Mouse (Mus musculus): ENCODE data around the gene Efnb3. TPM values are rescaled to one million over a fixed set of nuclear protein-coding genes. Genes with fewer than 3 reads are reported as not detected.
"Not testable (repeated sequence)": the region's sequence is repeated elsewhere in the genome, so short reads cannot be mapped to it uniquely, and the experiment has no call there.

The Efnb3 gene
- polyA plus RNA-seq, 1 experiment from 2014 or later: 84.6 TPM

- H3K4me2 ChIP-seq (replicated peaks): 0 out of 2 replicates have a peak overlapping the region, but pooled peaks have one; percentile 2
- no peaks in the 10 kb centered on the region for H3K9me3 ChIP-seq
- H3K27me3 ChIP-seq: no peaks in the 10 kb centered on the region; the same call in 1 of the 2 replicates
- WGBS: 7% methylated on average over 3 of the region's 3 CpGs
- peak overlapping the region; percentile 63 for H3K27ac ChIP-seq (replicated peaks)
- no peak overlapping the region for H3K4me3 ChIP-seq
- H3K4me1 ChIP-seq: peaks cover 52% of the 10 kb centered on the region
- H3K36me3 ChIP-seq: no peaks in the 10 kb centered on the region
- H3K9ac ChIP-seq (replicated peaks): 0 out of 2 replicates have a peak overlapping the region, but pooled peaks have one; percentile 15
- ATAC-seq (ENCODE audit: low FRiP score, low read depth): no peak
Measured at GRCm38 (mm10) chr11:69543598-69543997, 16.4 kb downstream of the Efnb3 start.

- not testable (repeated sequence) for H3K4me3 ChIP-seq; ATAC-seq (ENCODE audit: low FRiP score, low read depth); H3K27me3 ChIP-seq; H3K9ac ChIP-seq (replicated peaks); H3K36me3 ChIP-seq; H3K27ac ChIP-seq (replicated peaks); H3K9me3 ChIP-seq; H3K4me2 ChIP-seq (replicated peaks)
- WGBS: 90% methylated on average over 1 of the region's 3 CpGs
- H3K4me1 ChIP-seq: peaks cover 33% of the 10 kb centered on the region
Measured at GRCm38 (mm10) chr11:69541741-69542140, 18.3 kb downstream of the Efnb3 start.

DNA sequence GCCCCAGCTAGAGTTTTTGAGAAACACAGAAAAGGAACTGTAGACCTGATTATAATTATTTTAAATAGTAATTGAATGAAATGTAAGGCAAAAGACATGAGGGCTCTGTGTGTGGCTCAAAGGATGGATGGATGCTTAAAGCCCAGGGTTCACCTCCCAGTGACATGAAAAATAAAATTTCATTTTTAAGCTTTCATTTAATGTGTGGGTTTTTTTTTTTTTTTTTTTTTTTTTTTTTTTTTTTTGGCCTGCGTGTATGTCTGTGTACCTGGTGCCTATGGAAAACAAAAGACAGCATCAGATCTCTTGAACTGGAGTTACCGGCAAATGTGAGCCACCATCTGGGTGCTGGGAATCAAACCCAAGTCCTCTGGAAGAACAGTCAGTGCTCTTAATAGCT, 19.3 kb downstream of the Efnb3 start:
- H3K36me3 ChIP-seq: no peaks in the 10 kb centered on the region
- H3K4me1 ChIP-seq: peaks cover 24% of the 10 kb centered on the region
- H3K4me2 ChIP-seq (replicated peaks): no peak overlapping the region
- H3K9ac ChIP-seq (replicated peaks): no peak overlapping the region
- H3K27me3 ChIP-seq: no peaks in the 10 kb centered on the region; the same call in 1 of the 2 replicates
- H3K9me3 ChIP-seq: no peaks in the 10 kb centered on the region
- no peak overlapping the region for H3K27ac ChIP-seq (replicated peaks)
- no peak overlapping the region for H3K4me3 ChIP-seq
- no peak for ATAC-seq (ENCODE audit: low FRiP score, low read depth)
- 92% methylated on average over 2 of the region's 2 CpGs for WGBS

DNA sequence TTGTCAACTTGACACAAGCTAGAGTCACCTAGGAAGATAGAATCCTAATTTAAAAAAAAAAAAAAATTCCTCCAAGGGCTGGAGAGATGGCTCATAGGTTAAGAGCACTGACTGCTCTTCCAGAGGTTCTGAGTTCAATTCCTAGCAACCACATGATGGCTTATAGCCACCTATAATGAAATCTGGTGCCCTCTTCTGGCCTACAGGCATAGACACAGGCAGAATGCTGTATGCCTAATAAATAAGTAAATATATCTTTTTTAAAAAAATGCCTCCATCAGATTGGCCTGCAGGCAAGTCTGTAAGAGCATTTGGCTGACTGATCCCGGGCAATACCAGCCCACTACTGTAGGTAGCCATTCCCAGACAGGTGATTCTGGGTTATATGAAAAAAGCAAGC, 25.0 kb downstream of the Efnb3 start:
- Histone ChIP-seq H3K4me3 (no peak overlapping the region), H3K27me3 (no peaks in the 10 kb centered on the region), H3K4me2 (replicated peaks) (no peak overlapping the region), H3K4me1 (no peaks in the 10 kb centered on the region), H3K36me3 (no peaks in the 10 kb centered on the region), H3K9me3 (no peaks in the 10 kb centered on the region), H3K27ac (replicated peaks) (no peak overlapping the region), H3K9ac (replicated peaks) (no peak overlapping the region)
- 84% methylated on average over 1 of the region's 1 CpGs for WGBS
- ATAC-seq (ENCODE audit: low FRiP score, low read depth): no peak

GRCm38 (mm10) chr11:69532480-69533150, 27.4 kb downstream of the Efnb3 start:
- no peak overlapping the region for H3K27ac ChIP-seq (replicated peaks)
- H3K9ac ChIP-seq (replicated peaks): no peak overlapping the region
- no peaks in the 10 kb centered on the region for H3K9me3 ChIP-seq
- ATAC-seq (ENCODE audit: low FRiP score, low read depth): no peak
- H3K27me3 ChIP-seq: no peaks in the 10 kb centered on the region
- no peak overlapping the region for H3K4me2 ChIP-seq (replicated peaks)
- H3K4me3 ChIP-seq: no peak overlapping the region
- 86% methylated on average over 7 of the region's 7 CpGs for WGBS
- H3K36me3 ChIP-seq: no peaks in the 10 kb centered on the region
- peaks cover 6% of the 10 kb centered on the region for H3K4me1 ChIP-seq

GRCm38 (mm10) chr11:69530755-69531154, 29.2 kb downstream of the Efnb3 start:
- WGBS: 86% methylated on average over 6 of the region's 6 CpGs
- not testable (repeated sequence) for H3K27ac ChIP-seq (replicated peaks); H3K4me2 ChIP-seq (replicated peaks); ATAC-seq (ENCODE audit: low FRiP score, low read depth); H3K36me3 ChIP-seq; H3K9me3 ChIP-seq; H3K4me3 ChIP-seq; H3K27me3 ChIP-seq; H3K9ac ChIP-seq (replicated peaks)
- peaks cover 23% of the 10 kb centered on the region for H3K4me1 ChIP-seq

GRCm38 (mm10) chr11:69530281-69530680, 29.7 kb downstream of the Efnb3 start:
- H3K27ac ChIP-seq (replicated peaks); H3K4me3 ChIP-seq; H3K9ac ChIP-seq (replicated peaks); H3K9me3 ChIP-seq; H3K36me3 ChIP-seq; H3K4me2 ChIP-seq (replicated peaks); ATAC-seq (ENCODE audit: low FRiP score, low read depth); H3K27me3 ChIP-seq: not testable (repeated sequence)
- H3K4me1 ChIP-seq: peaks cover 23% of the 10 kb centered on the region
- 96% methylated on average over 3 of the region's 3 CpGs for WGBS

GRCm38 (mm10) chr11:69528031-69528390, 32.0 kb downstream of the Efnb3 start:
- WGBS: 71% methylated on average over 4 of the region's 4 CpGs
- H3K9me3 ChIP-seq: no peaks in the 10 kb centered on the region
- H3K9ac ChIP-seq (replicated peaks): no peak overlapping the region
- no peak overlapping the region for H3K4me3 ChIP-seq
- H3K27me3 ChIP-seq: no peaks in the 10 kb centered on the region
- peak; percentile 16; the same call in 1 of the 2 replicates for ATAC-seq (ENCODE audit: low FRiP score, low read depth)
- H3K36me3 ChIP-seq: no peaks in the 10 kb centered on the region
- peaks cover 23% of the 10 kb centered on the region for H3K4me1 ChIP-seq
- no peak overlapping the region for H3K4me2 ChIP-seq (replicated peaks)
- H3K27ac ChIP-seq (replicated peaks): peak overlapping the region; percentile 96

DNA sequence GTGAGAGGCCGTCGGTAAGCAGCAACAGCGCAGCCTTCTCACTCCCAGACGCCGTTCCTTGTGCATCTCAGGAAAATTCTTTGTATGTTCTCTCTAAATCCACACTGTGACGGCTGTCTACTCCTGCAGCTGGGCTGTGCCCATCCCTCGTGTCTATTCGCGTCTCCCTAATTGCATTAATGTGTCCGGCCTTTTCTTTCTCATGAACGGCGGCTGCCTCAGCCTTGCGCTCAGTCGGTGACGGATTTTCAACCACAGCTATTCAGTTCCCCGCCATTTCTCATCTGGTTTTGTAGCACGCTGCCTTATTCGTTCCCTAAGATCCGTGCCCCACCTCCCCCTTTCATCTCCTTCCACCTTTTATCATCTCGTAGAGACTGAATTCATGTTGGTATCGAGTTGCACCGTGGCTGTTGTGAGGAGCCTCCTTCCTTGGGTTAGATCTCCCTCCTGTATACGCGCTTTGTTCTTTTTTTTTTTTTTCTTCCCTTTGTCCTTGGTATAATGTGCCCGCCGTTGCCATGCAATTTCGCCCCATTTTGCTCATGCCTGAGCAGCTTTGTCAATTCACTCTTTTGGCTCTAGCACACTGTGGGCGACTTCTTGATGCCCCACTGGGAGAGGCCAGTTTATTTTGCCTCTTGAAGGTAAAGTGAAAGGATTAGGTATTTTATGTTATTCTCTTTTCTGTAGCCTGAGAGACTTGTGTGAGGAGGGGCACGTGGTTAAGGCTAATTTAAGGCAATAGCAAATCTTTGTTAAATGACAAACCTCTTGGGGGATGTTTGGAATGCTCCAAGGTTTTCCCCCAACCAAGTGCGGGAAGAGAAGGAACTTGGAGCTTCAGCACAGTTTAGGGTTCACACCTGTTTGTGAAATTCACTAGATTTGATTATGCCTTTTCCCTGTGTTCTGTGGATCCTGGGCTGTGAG, 32.6 kb downstream of the Efnb3 start:
- no peaks in the 10 kb centered on the region for H3K27me3 ChIP-seq
- WGBS: 1% methylated on average over 30 of the region's 30 CpGs
- peak overlapping the region; percentile 60 for H3K9ac ChIP-seq (replicated peaks)
- H3K4me1 ChIP-seq: peaks cover 23% of the 10 kb centered on the region
- H3K27ac ChIP-seq (replicated peaks): peak overlapping the region; percentile 96
- H3K4me3 ChIP-seq: peak overlapping the region; percentile 29
- H3K36me3 ChIP-seq: no peaks in the 10 kb centered on the region
- no peaks in the 10 kb centered on the region for H3K9me3 ChIP-seq
- peak overlapping the region; percentile 53 for H3K4me2 ChIP-seq (replicated peaks)
- peak; percentile 54 for ATAC-seq (ENCODE audit: low FRiP score, low read depth)

- WGBS: 29% methylated on average over 4 of the region's 4 CpGs
- peak overlapping the region; percentile 29 for H3K4me3 ChIP-seq
- no peaks in the 10 kb centered on the region for H3K36me3 ChIP-seq
- peak overlapping the region; percentile 53 for H3K4me2 ChIP-seq (replicated peaks)
- peak overlapping the region; percentile 96 for H3K27ac ChIP-seq (replicated peaks)
- H3K9ac ChIP-seq (replicated peaks): peak overlapping the region; percentile 60
- H3K9me3 ChIP-seq: no peaks in the 10 kb centered on the region
- H3K4me1 ChIP-seq: peaks cover 23% of the 10 kb centered on the region
- ATAC-seq (ENCODE audit: low FRiP score, low read depth): no peak
- H3K27me3 ChIP-seq: no peaks in the 10 kb centered on the region
Measured at GRCm38 (mm10) chr11:69526631-69527030, 33.4 kb downstream of the Efnb3 start.

DNA sequence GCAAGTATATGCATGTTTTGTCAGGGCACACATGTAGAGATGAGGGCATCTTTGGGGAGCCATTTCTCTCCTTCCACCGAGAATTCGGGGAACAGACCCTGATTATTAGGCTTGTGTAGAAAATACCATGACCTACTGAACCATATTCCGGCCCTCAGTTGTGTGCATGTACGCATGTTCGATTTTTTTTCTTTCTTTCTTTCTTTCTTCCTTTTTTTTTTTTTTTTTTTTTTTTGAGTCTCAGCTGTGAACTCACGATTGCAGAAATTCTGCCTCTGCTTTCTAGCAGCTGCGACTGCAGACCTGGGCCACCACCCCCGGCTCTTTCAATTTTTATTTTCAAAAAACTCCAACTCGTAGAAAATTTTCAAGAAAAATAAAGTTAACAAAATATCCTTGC, 34.3 kb downstream of the Efnb3 start:
- Histone ChIP-seq H3K27ac (replicated peaks) (0 out of 2 replicates have a peak overlapping the region, but pooled peaks have one; percentile 96), H3K9ac (replicated peaks) (no peak overlapping the region)
- no peak for ATAC-seq (ENCODE audit: low FRiP score, low read depth)

DNA sequence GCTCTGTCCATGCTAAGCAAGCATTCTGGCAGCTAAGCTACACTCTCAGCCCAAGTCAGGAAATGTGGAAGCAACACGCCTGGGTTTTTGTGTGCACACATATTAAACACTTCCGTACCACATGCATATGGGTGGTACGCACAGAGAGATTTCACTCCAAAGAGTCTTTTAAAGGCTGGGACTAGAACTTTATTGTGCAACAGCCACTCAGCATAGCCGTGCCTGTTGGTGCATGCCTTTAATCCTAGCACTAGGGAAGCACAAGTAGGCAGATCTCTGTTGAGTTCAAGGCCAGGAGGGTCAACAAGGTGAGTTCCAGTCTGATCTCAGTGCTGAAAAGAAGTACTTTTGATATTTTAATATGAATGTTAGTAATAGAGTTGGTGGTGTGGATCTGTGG, 36.4 kb downstream of the Efnb3 start:
- no peak overlapping the region for H3K4me2 ChIP-seq (replicated peaks)
- no peak overlapping the region for H3K9ac ChIP-seq (replicated peaks)
- no peaks in the 10 kb centered on the region for H3K27me3 ChIP-seq
- ATAC-seq (ENCODE audit: low FRiP score, low read depth): no peak
- no peak overlapping the region for H3K27ac ChIP-seq (replicated peaks)
- H3K4me1 ChIP-seq: peaks cover 23% of the 10 kb centered on the region
- no peaks in the 10 kb centered on the region for H3K36me3 ChIP-seq
- 90% methylated on average over 4 of the region's 4 CpGs for WGBS
- no peak overlapping the region for H3K4me3 ChIP-seq
- H3K9me3 ChIP-seq: no peaks in the 10 kb centered on the region

More for the DNA sequence above, 34.3 kb downstream of the Efnb3 start:
- Histone ChIP-seq H3K4me2 (replicated peaks) (no peak overlapping the region), H3K4me3 (no peak overlapping the region), H3K27me3 (no peaks in the 10 kb centered on the region), H3K4me1 (peaks cover 23% of the 10 kb centered on the region), H3K36me3 (no peaks in the 10 kb centered on the region), H3K9me3 (no peaks in the 10 kb centered on the region)
- 89% methylated on average over 9 of the region's 9 CpGs for WGBS

Data from midbrain, embryonic 12.5 days (tissue).